Mouse (Mus musculus): ENCODE measurements around the gene Rbm15b.

Gene Rbm15b

GRCm38 (mm10) chr9:106886828-106887702 lies at the start of gene Rbm15b:
Rbm15b (minus strand) TSS chr9:106887428.
- peak; percentile 98 to 99 for DNase-seq (ENCODE audit: low spot score in 2 of 2)

DNA sequence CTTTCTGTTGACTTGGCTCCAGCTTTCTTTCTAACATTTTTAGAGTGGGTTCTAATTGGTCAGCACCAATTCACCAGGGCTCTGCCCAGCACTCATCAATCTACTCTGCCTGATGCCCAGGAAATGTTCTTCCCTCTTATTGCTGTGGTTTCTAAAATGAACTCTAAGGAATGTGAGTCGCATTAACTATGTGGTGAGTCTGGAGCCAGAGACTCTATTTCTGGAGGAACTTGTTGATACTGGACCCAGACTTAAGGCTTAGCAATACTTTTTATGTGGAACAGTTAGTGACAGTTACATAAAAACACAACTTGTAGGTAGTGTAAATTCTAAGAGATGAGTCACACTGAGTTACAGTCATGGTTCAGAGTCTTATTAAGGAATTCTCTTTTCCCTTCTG lies 47.8 kb upstream of the Rbm15b start:
- DNase-seq (ENCODE audit: low spot score in 2 of 2): no peak

DNA sequence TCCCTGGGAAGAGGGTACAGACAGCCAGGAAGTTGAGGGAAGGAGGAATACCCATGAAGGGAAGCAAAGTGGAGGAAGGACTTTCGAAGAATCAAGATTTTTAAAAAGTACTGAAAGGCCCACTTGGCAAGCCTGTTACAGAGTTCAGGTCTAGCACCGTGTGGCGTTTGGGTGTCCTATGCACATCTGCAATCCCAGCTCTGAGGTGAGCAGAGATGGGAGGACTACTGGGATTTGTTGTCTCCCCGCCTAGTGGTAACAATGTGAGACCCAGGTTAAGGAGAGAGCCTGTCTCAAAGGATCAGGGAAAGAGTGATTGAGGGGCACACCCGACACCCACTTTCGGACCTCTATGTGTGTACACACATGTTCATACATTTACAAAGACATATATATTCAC lies 27.6 kb upstream of the Rbm15b start:
- DNase-seq (ENCODE audit: low spot score in 2 of 2): no peak

GRCm38 (mm10) chr9:106913759-106914158 lies 26.5 kb upstream of the Rbm15b start:
- DNase-seq (ENCODE audit: low spot score in 2 of 2): no peak

GRCm38 (mm10) chr9:106911624-106912023 lies 24.4 kb upstream of the Rbm15b start:
- no peak for DNase-seq (ENCODE audit: low spot score in 2 of 2)

- DNase-seq (ENCODE audit: low spot score in 2 of 2): no peak
Observed at GRCm38 (mm10) chr9:106908715-106909114, 21.5 kb upstream of the Rbm15b start.

- no peak for DNase-seq (ENCODE audit: low spot score in 2 of 2)
Observed at GRCm38 (mm10) chr9:106908174-106908573, 20.9 kb upstream of the Rbm15b start.

DNA sequence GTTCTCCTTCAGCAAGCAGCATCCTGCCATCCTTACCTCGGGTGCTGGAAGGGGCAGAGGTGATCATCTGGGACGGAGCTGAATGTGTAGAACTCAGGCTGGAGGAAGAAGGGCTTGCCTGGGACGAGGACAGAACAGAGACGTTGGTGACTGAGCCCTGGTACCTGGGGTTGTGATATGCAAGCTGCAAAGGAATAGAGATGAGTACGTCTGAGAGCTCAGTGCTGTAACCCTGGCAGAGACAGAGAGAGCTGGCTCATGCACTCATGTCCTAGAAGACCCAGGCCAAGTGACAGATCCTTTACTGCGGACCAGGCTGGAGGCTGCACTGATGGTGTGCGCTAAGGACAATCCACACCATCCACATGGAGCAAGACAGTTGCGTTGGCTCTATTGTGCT lies 19.4 kb upstream of the Rbm15b start:
- no peak for DNase-seq (ENCODE audit: low spot score in 2 of 2)

GRCm38 (mm10) chr9:106903791-106904134 lies 16.5 kb upstream of the Rbm15b start:
- no peak for DNase-seq (ENCODE audit: low spot score in 2 of 2)

GRCm38 (mm10) chr9:106903099-106903790 lies 16.0 kb upstream of the Rbm15b start:
- no peak for DNase-seq (ENCODE audit: low spot score in 2 of 2)

GRCm38 (mm10) chr9:106901596-106901995 lies 14.4 kb upstream of the Rbm15b start:
- DNase-seq (ENCODE audit: low spot score in 2 of 2): no peak

DNA sequence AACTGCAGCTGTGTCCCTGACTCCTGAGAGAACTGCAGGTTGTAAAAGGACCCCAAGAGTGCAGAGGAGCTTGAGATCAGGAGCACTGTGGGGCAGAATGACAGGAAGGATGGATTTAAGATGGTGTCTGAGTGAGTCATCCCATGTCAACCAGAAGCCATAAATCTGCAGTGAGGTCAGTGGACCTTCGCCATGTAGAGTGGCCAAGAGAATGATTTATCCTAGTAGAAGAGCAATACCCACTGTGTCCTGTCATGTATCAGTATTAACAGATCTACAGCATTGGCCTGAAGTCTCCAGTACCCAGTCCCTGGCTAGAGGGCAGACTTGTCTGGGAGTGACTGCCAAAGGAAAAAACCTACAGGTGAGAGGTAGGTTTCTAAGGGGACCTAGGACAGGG lies 11.7 kb upstream of the Rbm15b start:
- no peak for DNase-seq (ENCODE audit: low spot score in 2 of 2)

DNA sequence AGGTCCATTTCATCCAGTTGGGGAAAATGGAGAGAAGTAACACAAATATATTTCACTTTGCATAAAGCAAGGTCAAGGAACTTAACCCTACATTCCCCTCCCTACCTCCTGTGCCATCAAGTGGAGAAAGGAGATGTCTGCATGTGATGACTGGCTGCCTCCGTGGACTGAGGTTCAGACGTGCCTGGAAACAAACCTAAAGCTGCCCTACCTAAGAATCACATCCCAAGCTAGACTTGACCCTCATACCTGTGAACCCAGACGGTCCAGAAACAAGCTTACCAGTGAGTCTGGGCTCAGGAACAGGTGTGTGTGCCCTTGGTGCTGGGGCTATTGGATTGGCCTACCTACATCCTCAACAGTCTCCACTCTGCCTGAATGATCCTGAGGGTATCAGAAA lies 6.1 kb upstream of the Rbm15b start:
- DNase-seq (ENCODE audit: low spot score in 2 of 2): no peak

GRCm38 (mm10) chr9:106892552-106892875 lies 5.3 kb upstream of the Rbm15b start:
- no peak for DNase-seq (ENCODE audit: low spot score in 2 of 2)

DNA sequence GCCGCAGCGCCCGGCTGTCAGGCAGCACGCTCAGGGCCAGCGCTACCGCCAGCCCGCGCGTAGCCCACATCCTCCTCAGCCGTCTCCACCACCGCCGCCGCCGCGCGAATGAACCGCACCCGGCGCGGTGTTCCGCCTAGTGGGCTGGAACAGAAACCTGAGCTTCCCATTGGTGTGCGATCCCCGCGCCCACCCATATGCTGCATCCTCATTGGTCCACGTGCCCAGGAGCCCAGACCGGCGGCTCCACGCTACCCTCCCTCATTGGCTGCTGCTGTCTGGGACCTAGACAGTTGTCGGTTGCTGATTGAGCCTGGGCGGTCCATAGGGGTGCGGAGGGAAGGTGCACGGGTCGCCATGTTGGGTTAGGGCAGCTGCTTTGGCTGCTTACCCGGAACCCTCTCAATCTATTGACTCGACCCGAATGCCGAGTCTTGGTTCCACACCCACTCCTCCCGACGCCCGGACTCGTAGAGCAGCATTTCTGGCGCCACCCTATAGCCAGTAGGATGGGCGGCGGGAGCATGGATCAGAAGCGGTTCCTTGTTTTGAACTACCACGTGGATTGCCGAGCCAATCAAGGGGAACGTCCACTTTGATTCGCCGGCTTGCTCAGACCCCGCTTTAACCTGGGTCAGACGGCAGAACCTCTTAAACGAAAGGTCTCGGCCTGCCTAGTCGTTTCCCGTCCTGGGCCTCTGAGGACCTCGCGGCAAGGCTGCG lies 4.8 kb upstream of the Rbm15b start, which contains the start of gene Manf:
Gene Manf, minus strand, starts transcription at position 151 of the 723 bp plus-strand sequence.
- peak; percentile 98 to 99 for DNase-seq (ENCODE audit: low spot score in 2 of 2)

DNA sequence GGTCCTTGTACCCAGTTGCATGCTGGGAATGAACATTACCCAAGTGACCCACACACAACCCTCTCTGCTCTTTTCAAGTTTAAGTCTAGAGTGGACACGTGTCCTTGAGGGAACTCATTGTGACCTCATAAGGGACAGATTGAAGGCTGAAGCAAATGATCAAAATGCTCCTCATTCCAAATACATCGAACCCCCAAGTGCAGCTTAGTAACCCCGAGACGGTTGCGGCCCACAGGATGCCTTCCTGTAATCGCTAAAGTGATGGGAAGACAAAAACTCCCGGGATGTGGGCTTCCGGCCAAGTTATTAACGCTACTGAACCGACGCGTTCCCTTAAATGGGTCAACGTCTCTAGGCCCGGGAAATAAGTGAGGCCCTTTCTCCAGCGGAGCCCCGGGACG lies 4.1 kb upstream of the Rbm15b start:
- DNase-seq (ENCODE audit: low spot score in 2 of 2): no peak

- DNase-seq (ENCODE audit: low spot score in 2 of 2): no peak
Observed at GRCm38 (mm10) chr9:106890496-106891240, 3.4 kb upstream of the Rbm15b start.

- no peak for DNase-seq (ENCODE audit: low spot score in 2 of 2)
Observed at GRCm38 (mm10) chr9:106889321-106889720, 2.1 kb upstream of the Rbm15b start.

DNA sequence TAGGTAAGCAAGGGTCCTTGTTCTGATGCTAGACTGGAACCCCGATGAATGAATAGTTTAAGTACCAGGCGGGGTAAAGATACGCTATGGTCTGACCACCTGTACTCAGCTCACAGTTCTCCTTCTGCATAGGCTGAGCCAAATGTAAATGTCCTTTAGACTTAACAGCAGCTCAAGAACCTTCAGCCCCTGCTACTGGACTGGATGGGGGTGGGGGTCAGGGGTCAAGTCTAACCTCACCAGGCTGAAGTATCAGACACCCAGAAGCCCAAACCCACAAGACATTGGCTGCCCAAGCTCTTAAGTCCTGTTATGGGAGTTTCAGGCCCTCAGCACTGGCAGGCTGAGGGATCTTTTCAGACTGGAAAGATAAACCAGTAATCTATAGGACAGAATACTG lies 1.1 kb upstream of the Rbm15b start:
- DNase-seq (ENCODE audit: low spot score in 2 of 2): no peak

- peak in 1 of 2 experiments; percentile 59 for DNase-seq (ENCODE audit: low spot score in 2 of 2)
Observed at GRCm38 (mm10) chr9:106885901-106886731, 1.1 kb downstream of the Rbm15b start.

All from frontal cortex, postnatal 10 days (tissue).